In the genomic region with DNA sequence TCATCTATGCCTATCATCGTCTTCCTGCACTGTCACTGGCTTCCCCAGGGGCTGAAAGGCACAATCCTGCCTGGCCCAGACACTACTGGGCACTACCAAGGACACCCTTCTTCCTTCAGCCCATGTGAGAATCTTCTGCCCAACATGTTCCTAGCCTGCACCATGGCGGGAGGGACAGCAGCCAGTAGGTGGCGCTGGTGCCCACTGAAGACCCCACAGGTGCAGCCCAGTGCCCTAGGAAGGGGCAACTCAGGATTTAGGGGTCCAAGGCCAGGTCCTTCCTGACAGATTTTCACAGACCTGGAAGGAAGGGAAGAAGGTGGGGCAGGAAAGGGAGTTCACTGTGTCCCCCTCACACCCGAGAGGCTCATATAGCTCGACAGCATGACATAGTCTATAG, we compare ENCODE assay signal across 9 mouse cellular contexts. TPM values are rescaled to one million over a fixed set of nuclear protein-coding genes. Genes with fewer than 3 reads are reported as not detected.
DNase-seq lines count a peak whose midpoint lies in the region; ATAC-seq and TF ChIP-seq lines count a peak whose summit lies in the region.
"Had no signal": no experiment of that assay in that cellular context is flagged by ENCODE, and none has a peak within 500 bp of the region (broad histone marks: within the 10 kb centered on the region; RNA-seq: fewer than 3 reads in every experiment).

No protein-coding gene starts in this region.

- no peaks in the 10 kb centered on the region for H3K36me3 ChIP-seq in heart, adult 2 months (ENCODE audit: control insufficient read depth, insufficient read depth, low read length)
- H3K36me3 ChIP-seq in heart, embryonic 12.5 days: no peaks in the 10 kb centered on the region
- H3K36me3 ChIP-seq: stomach, embryonic 15.5 days had no signal

- no peak overlapping the region for H3K27ac ChIP-seq in heart, adult 2 months
- no peak overlapping the region for H3K27ac ChIP-seq in heart, embryonic 12.5 days (ENCODE audit: poor library complexity, severe bottlenecking)
- H3K27ac ChIP-seq: stomach, embryonic 15.5 days had no signal

- no peak overlapping the region for H3K9ac ChIP-seq in heart, adult 2 months (ENCODE audit: low read depth, low read length)
- no peak overlapping the region for H3K9ac ChIP-seq in heart, embryonic 12.5 days
- H3K9ac ChIP-seq: stomach, embryonic 15.5 days had no signal

- H3K4me2 ChIP-seq in heart, embryonic 12.5 days: no peak overlapping the region
- H3K4me2 ChIP-seq: stomach, embryonic 15.5 days had no signal

- intact Hi-C loops in heart, adult 2 months (cut with DNase I): loop anchor here (10.0 kb wide), 1 partner anchor 510 kb away; no protein-coding TSS in a partner anchor

- no peaks in the 10 kb centered on the region for H3K4me1 ChIP-seq in heart, adult 2 months (ENCODE audit: control insufficient read depth, insufficient read depth, low read length)
- H3K4me1 ChIP-seq in heart, embryonic 12.5 days (replicated peaks): peaks cover 29% of the 10 kb centered on the region

- no peak for TF ChIP-seq EP300 in heart, adult 2 months (IDR thresholded peaks at IDR 0.05; ENCODE audit: insufficient read depth, low read depth, low read length)

- TF ChIP-seq POLR2A in heart, adult 2 months (IDR thresholded peaks at IDR 0.05; ENCODE audit: insufficient read depth, low read depth, low read length): no peak

- no peaks in the 10 kb centered on the region for H3K27me3 ChIP-seq in heart, adult 2 months (ENCODE audit: control insufficient read depth, insufficient read depth, low read length)
- peaks cover 15% of the 10 kb centered on the region; the same call in 1 of the 2 replicates for H3K27me3 ChIP-seq in heart, embryonic 12.5 days (replicated peaks)
- H3K27me3 ChIP-seq: stomach, embryonic 15.5 days had no signal

- H3K4me3 ChIP-seq in heart, adult 2 months: no peak overlapping the region
- H3K4me3 ChIP-seq in heart, embryonic 12.5 days: no peak overlapping the region
- H3K4me3 ChIP-seq: stomach, embryonic 15.5 days had no signal

- DNase-seq in heart, adult 2 months: peak; percentile 35 to 63
- peak; percentile 35 for DNase-seq in urinary bladder, postnatal 14 days (ENCODE audit: low spot score)
- no peak for DNase-seq in urinary bladder, postnatal 36 days (ENCODE audit: low spot score in 2 of 2)
- DNase-seq in forelimb bud, embryonic 11.5 days (ENCODE audit: low read depth, low spot score): peak; percentile 39
- peak; percentile 31 to 59 for DNase-seq in lung, postnatal 4 days
- DNase-seq in testis, postnatal 10 days (ENCODE audit: low spot score): peak; percentile 76
- no peak for DNase-seq in urinary bladder, postnatal 25 days (ENCODE audit: low spot score)

- ATAC-seq in heart, embryonic 12.5 days (ENCODE audit: insufficient number of reproducible peaks, low FRiP score): no peak

- peak; percentile 81 for TF ChIP-seq CTCF in heart, adult 2 months (IDR thresholded peaks at IDR 0.05)

- H3K9me3 ChIP-seq in heart, embryonic 12.5 days (replicated peaks): no peaks in the 10 kb centered on the region
- H3K9me3 ChIP-seq: stomach, embryonic 15.5 days had no signal

- no peaks in the 10 kb centered on the region for H3K79me2 ChIP-seq in heart, adult 2 months (replicated peaks; ENCODE audit: control insufficient read depth, insufficient read depth, low read length)

- WGBS in heart, adult 2 months: 33% methylated on average over 5 of the region's 5 CpGs
- WGBS in heart, embryonic 12.5 days: 46% methylated on average over 5 of the region's 5 CpGs

RNA-seq across cellular contexts. Expression of a gene that starts 47.7 kb away (rescaled TPM):
- total RNA-seq in heart, adult 2 months (2021): 10 to 100 TPM; 15.2 to 18.7 TPM
- 28.1 and 31.6 TPM in 2 replicates for polyA plus RNA-seq in heart, adult 2 months (2012; rRNA removed)
- 18.3 and 19.6 TPM in 2 replicates for polyA plus RNA-seq in heart, embryonic 12.5 days (2016; fragmentation: Nextera tagmentation; extraction: Ambion mirVana)

Comparison
In these comparisons a context has a peak if more than half of its experiments do, and no peak if none do; other contexts are left out.
1. DNase-seq: peak in heart, adult 2 months (2 of 2), urinary bladder, postnatal 14 days (single experiment), forelimb bud, embryonic 11.5 days (single experiment), lung, postnatal 4 days (2 of 2) and testis, postnatal 10 days (single experiment); none in urinary bladder, postnatal 36 days (0 of 2) and urinary bladder, postnatal 25 days (single experiment).